Mouse (Mus musculus) ES-E14 (cell line): ENCODE measurements around the gene Fndc1.

Source experiments
- CHD2 ChIP-seq: IDR thresholded peaks from 2 replicates; pipeline ENCODE4 v1.6.1; 2014; ENCODE audit warnings: mild to moderate bottlenecking, low read depth, low read length, inconsistent platforms
- HCFC1 ChIP-seq: IDR thresholded peaks from 2 replicates; pipeline ENCODE4 v1.6.1; 2012; ENCODE audit warnings: low read length, inconsistent platforms, borderline replicate concordance; ENCODE audit not compliant: insufficient read depth
- MAFK ChIP-seq: IDR thresholded peaks from 2 replicates; pipeline ENCODE4 v1.6.1; 2014; ENCODE audit warnings: mild to moderate bottlenecking, low read depth, low read length, inconsistent platforms; ENCODE audit not compliant: insufficient read depth
- ZC3H11A ChIP-seq: IDR thresholded peaks from 2 replicates; pipeline ENCODE4 v1.6.1; 2012; ENCODE audit warnings: low read depth, mild to moderate bottlenecking, inconsistent platforms, low read length, borderline replicate concordance
- ZNF384 ChIP-seq: IDR thresholded peaks from 2 replicates; pipeline ENCODE4 v1.6.1; 2012; ENCODE audit warnings: low read depth, low read length, inconsistent platforms

DNA sequence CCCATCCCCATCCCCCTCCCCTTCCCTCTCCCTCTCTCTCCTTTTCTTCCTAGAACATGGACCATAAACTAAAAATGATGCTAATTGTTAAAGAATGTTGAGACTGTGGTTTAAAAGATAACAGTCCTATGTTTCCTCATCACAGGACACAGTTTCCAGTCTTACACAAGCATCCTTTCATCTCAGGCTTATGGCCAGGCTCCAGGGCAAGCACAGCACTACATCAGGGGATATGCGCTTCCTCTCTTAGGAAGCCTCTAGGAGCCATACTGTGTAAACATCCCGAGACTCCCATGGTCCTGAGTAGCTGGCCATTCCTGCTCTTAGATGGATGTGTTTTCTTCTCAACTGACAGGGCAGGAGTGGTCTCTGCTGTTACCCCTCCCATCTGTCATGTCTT is 114.1 kb downstream of the Fndc1 start:
- no peak for TF ChIP-seq MAFK
- no peak for TF ChIP-seq HCFC1
- no peak for TF ChIP-seq CHD2
- TF ChIP-seq ZC3H11A: no peak
- TF ChIP-seq ZNF384: no peak
